Mouse (Mus musculus): ENCODE results near the gene Slc8b1.
"Not testable (repeated sequence)": the region's sequence is repeated elsewhere in the genome, so short reads cannot be mapped to it uniquely, and the experiment has no call there.

Slc8b1 gene

GRCm38 (mm10) chr5:120495703-120496226 is 15.2 kb upstream of the Slc8b1 start:
- DNase-seq (ENCODE audit: low read depth, low spot score): no peak

- no peak for DNase-seq (ENCODE audit: low read depth, low spot score)
Measured at GRCm38 (mm10) chr5:120497071-120497470, 13.9 kb upstream of the Slc8b1 start.

- no peak for DNase-seq (ENCODE audit: low read depth, low spot score)
Measured at GRCm38 (mm10) chr5:120499202-120499601, 11.8 kb upstream of the Slc8b1 start.

GRCm38 (mm10) chr5:120500609-120501008 is 10.4 kb upstream of the Slc8b1 start:
- not testable (repeated sequence) for DNase-seq (ENCODE audit: low read depth, low spot score)

GRCm38 (mm10) chr5:120502147-120502621 is 8.8 kb upstream of the Slc8b1 start:
- DNase-seq (ENCODE audit: low read depth, low spot score): peak; percentile 29

- no peak for DNase-seq (ENCODE audit: low read depth, low spot score)
Measured at GRCm38 (mm10) chr5:120502675-120503143, 8.3 kb upstream of the Slc8b1 start.

GRCm38 (mm10) chr5:120503144-120503795 is 7.7 kb upstream of the Slc8b1 start, which contains the start of gene Plbd2:
Plbd2 (minus strand) TSS chr5:120503625.
- peak; percentile 45 for DNase-seq (ENCODE audit: low read depth, low spot score)

GRCm38 (mm10) chr5:120505368-120505767 is 5.6 kb upstream of the Slc8b1 start:
- DNase-seq (ENCODE audit: low read depth, low spot score): no peak

GRCm38 (mm10) chr5:120505781-120506180 is 5.2 kb upstream of the Slc8b1 start:
- DNase-seq (ENCODE audit: low read depth, low spot score): no peak

- DNase-seq (ENCODE audit: low read depth, low spot score): no peak
Measured at GRCm38 (mm10) chr5:120506490-120506889, 4.5 kb upstream of the Slc8b1 start.

GRCm38 (mm10) chr5:120507311-120507710 is 3.7 kb upstream of the Slc8b1 start:
- no peak for DNase-seq (ENCODE audit: low read depth, low spot score)

- no peak for DNase-seq (ENCODE audit: low read depth, low spot score)
Measured at GRCm38 (mm10) chr5:120511643-120512220, 764 bp downstream of the Slc8b1 start.

- no peak for DNase-seq (ENCODE audit: low read depth, low spot score)
Measured at GRCm38 (mm10) chr5:120512911-120513555, 2.1 kb downstream of the Slc8b1 start.

GRCm38 (mm10) chr5:120514031-120514677 is 3.2 kb downstream of the Slc8b1 start:
- no peak for DNase-seq (ENCODE audit: low read depth, low spot score)

GRCm38 (mm10) chr5:120514754-120515153 is 3.8 kb downstream of the Slc8b1 start:
- DNase-seq (ENCODE audit: low read depth, low spot score): no peak

GRCm38 (mm10) chr5:120515451-120515850 is 4.5 kb downstream of the Slc8b1 start:
- no peak for DNase-seq (ENCODE audit: low read depth, low spot score)

GRCm38 (mm10) chr5:120516221-120516984 is 5.4 kb downstream of the Slc8b1 start:
- DNase-seq (ENCODE audit: low read depth, low spot score): no peak

- no peak for DNase-seq (ENCODE audit: low read depth, low spot score)
Measured at GRCm38 (mm10) chr5:120517552-120517951, 6.6 kb downstream of the Slc8b1 start.

GRCm38 (mm10) chr5:120522649-120523048 is 11.7 kb downstream of the Slc8b1 start:
- no peak for DNase-seq (ENCODE audit: low read depth, low spot score)

- DNase-seq (ENCODE audit: low read depth, low spot score): no peak
Measured at GRCm38 (mm10) chr5:120524736-120525135, 13.8 kb downstream of the Slc8b1 start.

- no peak for DNase-seq (ENCODE audit: low read depth, low spot score)
Measured at GRCm38 (mm10) chr5:120525737-120526136, 14.8 kb downstream of the Slc8b1 start.

Data from telencephalon, adult 2 months (tissue).